Mouse (Mus musculus) heart, adult 8-10 months (tissue): ENCODE data around the gene Wdr13. TPM values are rescaled to one million over a fixed set of nuclear protein-coding genes. Genes with fewer than 3 reads are reported as not detected.
"Not testable (repeated sequence)": the region's sequence is repeated elsewhere in the genome, so short reads cannot be mapped to it uniquely, and the experiment has no call there.

Experiments used
- DNase-seq: peaks from one replicate; pipeline ENCODE4 v3.0.0; 2022; ENCODE audit warnings: low spot score
- total RNA-seq, 4 experiments: library from RNA; stranded (reverse); gene quantifications; 2 replicates each; pipeline ENCODE4 v1.2.4; 2022

The Wdr13 gene
- total RNA-seq, 4 experiments from 2014 or later: 34.2 to 48.2 (median 41.0) TPM

- no peak for DNase-seq
Measured at GRCm38 (mm10) chrX:8105019-8105418, 27.7 kb downstream of the Wdr13 start.

GRCm38 (mm10) chrX:8102213-8102668, 30.5 kb downstream of the Wdr13 start:
- DNase-seq: no peak

GRCm38 (mm10) chrX:8101017-8101416, 31.7 kb downstream of the Wdr13 start:
- no peak for DNase-seq

GRCm38 (mm10) chrX:8099435-8099834, 33.3 kb downstream of the Wdr13 start:
- DNase-seq: no peak

GRCm38 (mm10) chrX:8096787-8097242, 35.9 kb downstream of the Wdr13 start:
- DNase-seq: peak; percentile 94

- DNase-seq: peak; percentile 76
Measured at GRCm38 (mm10) chrX:8096068-8096786, 36.5 kb downstream of the Wdr13 start.

GRCm38 (mm10) chrX:8095546-8095945, 37.1 kb downstream of the Wdr13 start:
- DNase-seq: no peak

GRCm38 (mm10) chrX:8090954-8091347, 41.7 kb downstream of the Wdr13 start:
- DNase-seq: not testable (repeated sequence)

GRCm38 (mm10) chrX:8090346-8090953, 42.2 kb downstream of the Wdr13 start, which contains the start of gene Was:
TSS of gene Was (minus strand) at chrX:8090498.
- DNase-seq: peak; percentile 13

- no peak for DNase-seq
Measured at GRCm38 (mm10) chrX:8089746-8090145, 42.9 kb downstream of the Wdr13 start.

GRCm38 (mm10) chrX:8085611-8086010, 47.1 kb downstream of the Wdr13 start:
- DNase-seq: no peak

GRCm38 (mm10) chrX:8084771-8085259, 47.9 kb downstream of the Wdr13 start:
- DNase-seq: no peak

GRCm38 (mm10) chrX:8075104-8075503, 57.6 kb downstream of the Wdr13 start:
- no peak for DNase-seq

GRCm38 (mm10) chrX:8074430-8075014, 58.2 kb downstream of the Wdr13 start, which contains the start of gene Suv39h1:
TSS of gene Suv39h1 (minus strand) at chrX:8074760.
- peak; percentile 94 for DNase-seq

- no peak for DNase-seq
Measured at GRCm38 (mm10) chrX:8073881-8074429, 58.7 kb downstream of the Wdr13 start.

Other genes starting within 250 kb of the Wdr13 start
- 10 to 100 TPM in 3 of 4 experiments, 1 to 10 TPM in 1; 8.9 to 18.3 (median 13.5) TPM for gene Slc35a2, start 248.9 kb downstream of the Wdr13 start, total RNA-seq
- gene Pqbp1, start 233.6 kb downstream of the Wdr13 start, total RNA-seq: 10 to 100 TPM; 20.0 to 24.0 (median 20.9) TPM
- gene Timm17b, start 233.5 kb downstream of the Wdr13 start, total RNA-seq: 10 to 100 TPM; 44.7 to 50.5 (median 46.7) TPM
- not detected for gene Gm10491, start 225.1 kb downstream of the Wdr13 start, total RNA-seq
- not detected for gene Gm10490, start 223.3 kb downstream of the Wdr13 start, total RNA-seq
- gene Pcsk1n, start 213.1 kb downstream of the Wdr13 start, total RNA-seq: under 1 TPM; 0.11 to 0.20 (median 0.16) TPM
- not detected for gene Eras, start 204.3 kb downstream of the Wdr13 start, total RNA-seq
- 10 to 100 TPM; 10.4 to 11.5 (median 10.9) TPM for gene Hdac6, start 185.0 kb downstream of the Wdr13 start, total RNA-seq
- under 1 TPM in 1 of 4 experiments, not detected in 3; 0.32 TPM for gene Gata1, start 154.8 kb downstream of the Wdr13 start, total RNA-seq
- not detected for gene Glod5, start 114.4 kb downstream of the Wdr13 start, total RNA-seq
- 1 to 10 TPM; 4.0 to 6.4 (median 4.5) TPM for gene Suv39h1, start 58.1 kb downstream of the Wdr13 start, total RNA-seq
- 1 to 10 TPM; 1.3 to 2.5 (median 1.6) TPM for gene Was, start 42.4 kb downstream of the Wdr13 start, total RNA-seq
- gene Rbm3, start 13.0 kb upstream of the Wdr13 start, total RNA-seq: 100 to 1,000 TPM in 1 of 4 experiments, 10 to 100 TPM in 3; 38.2 to 113 (median 59.5) TPM
- gene Tbc1d25, start 43.3 kb upstream of the Wdr13 start, total RNA-seq: 1 to 10 TPM; 3.1 to 5.5 (median 4.4) TPM
- gene Ebp, start 60.6 kb upstream of the Wdr13 start, total RNA-seq: 10 to 100 TPM; 14.5 to 21.8 (median 17.8) TPM
- gene Porcn, start 73.6 kb upstream of the Wdr13 start, total RNA-seq: 1 to 10 TPM; 2.1 to 3.9 (median 2.9) TPM
- 10 to 100 TPM in 3 of 4 experiments, 1 to 10 TPM in 1; 9.8 to 12.3 (median 11.2) TPM for gene Ftsj1, start 119.5 kb upstream of the Wdr13 start, total RNA-seq
- under 1 TPM in 3 of 4 experiments, not detected in 1; 0.31 to 0.98 (median 0.43) TPM for gene Slc38a5, start 138.2 kb upstream of the Wdr13 start, total RNA-seq
- not detected for gene Ssxb10, start 194.5 kb upstream of the Wdr13 start, total RNA-seq
- gene Ssxb9, start 234.1 kb upstream of the Wdr13 start, total RNA-seq: not detected